Mouse (Mus musculus) liver, embryonic 14.5 days (tissue): ENCODE results near the gene Nphs1. TPM values are rescaled to one million over a fixed set of nuclear protein-coding genes. Genes with fewer than 3 reads are reported as not detected.

Experiments
- ATAC-seq: fragments of 200-750 bp; cut with Nextera tagmentation; 2 replicates; pipeline ENCODE4 v1.8.0; 2017; ENCODE audit warnings: moderate number of reproducible peaks, mild to moderate bottlenecking, moderate library complexity; ENCODE audit not compliant: insufficient read depth
- DNase-seq, 3 experiments: peaks; one replicate each; pipeline ENCODE4 v3.0.0-alpha.2; 2012 to 2013; ENCODE audit warnings: low read depth in 3 of 3, low spot score in 3 of 3
- H3K27ac ChIP-seq: fragments of 300-500 bp; sonication (generic); 2 replicates; pipeline ENCODE4 v1.5.1; 2014; ENCODE audit warnings: moderate library complexity, mild to moderate bottlenecking, control low read depth, inconsistent platforms
- H3K27me3 ChIP-seq: fragments of 300-500 bp; sonication (generic); 2 replicates; pipeline ENCODE4 v1.6.1; 2014; ENCODE audit warnings: mild to moderate bottlenecking, low read length, moderate library complexity; ENCODE audit not compliant: control insufficient read depth, insufficient read depth
- H3K36me3 ChIP-seq: fragments of 300-500 bp; sonication (generic); replicated peaks from 2 replicates; pipeline ENCODE4 v1.6.1; 2014; ENCODE audit warnings: low read depth; ENCODE audit not compliant: control insufficient read depth, insufficient read depth
- H3K4me1 ChIP-seq, 2 experiments: fragments of 200-500 bp in 1 of 2; fragments of 300-500 bp in 1 of 2; sonication (generic) in 1 of 2; replicated peaks; 2 replicates each; pipeline ENCODE4 v1.6.1; 2012 to 2014; ENCODE audit warnings: antibody characterized with exemption in 1 of 2, inconsistent platforms in 1 of 2, low read length in 1 of 2; ENCODE audit not compliant: control insufficient read depth in 2 of 2, insufficient read depth in 2 of 2
- H3K4me2 ChIP-seq: fragments of 300-500 bp; sonication (generic); 2 replicates; pipeline ENCODE4 v1.6.1; 2014; ENCODE audit warnings: low read depth, mild to moderate bottlenecking, control low read depth, moderate library complexity
- H3K4me3 ChIP-seq, 2 experiments: fragments of 200-500 bp in 1 of 2; fragments of 300-500 bp in 1 of 2; sonication (generic) in 1 of 2; 2 replicates each; pipeline ENCODE4 v1.5.1; 2012 to 2014; ENCODE audit warnings: low read depth in 2 of 2, low read length in 2 of 2, mild to moderate bottlenecking in 2 of 2, control low read depth in 1 of 2, inconsistent platforms in 1 of 2, moderate library complexity in 1 of 2; ENCODE audit not compliant: insufficient read depth in 1 of 2
- H3K9ac ChIP-seq: fragments of 300-500 bp; sonication (generic); replicated peaks from 2 replicates; pipeline ENCODE4 v1.6.1; 2014; ENCODE audit warnings: mild to moderate bottlenecking, control low read depth, moderate library complexity
- H3K9me3 ChIP-seq: fragments of 300-500 bp; sonication (generic); 2 replicates; pipeline ENCODE4 v1.6.1; 2016; ENCODE audit warnings: low read length, mixed read lengths; ENCODE audit not compliant: control insufficient read depth
- CTCF ChIP-seq: IDR thresholded peaks from 2 replicates; pipeline ENCODE4 v1.5.1; 2016; ENCODE audit warnings: antibody characterized with exemption, low read depth, control low read depth
- EP300 ChIP-seq: IDR thresholded peaks from 2 replicates; pipeline ENCODE4 v1.6.1; 2016; ENCODE audit warnings: antibody characterized with exemption, low read depth
- WGBS: fragments of 180-500 bp; shearing (Covaris S2); extraction: QIAGEN DNeasy Blood & Tissue Kit; methylation state at CpG from one replicate; pipeline ENCODE4 v1.1.7; 2014; ENCODE audit not compliant: insufficient replicate concordance; 5-methylcytosine and 5-hydroxymethylcytosine counted together
- polyA plus RNA-seq, 2 experiments: library from polyadenylated mRNA; depleted of rRNA in 1 of 2; stranded (reverse) in 1 of 2; unstranded in 1 of 2; fragments of >200 nt; fragmentation: Nextera tagmentation in 1 of 2; extraction: Ambion mirVana in 1 of 2; gene quantifications; 2 replicates each; pipeline versions ENCODE4 v1.2.1 to v1.2.3; 2012 to 2014

Gene Nphs1
- polyA plus RNA-seq, 2 experiments, result 0.03 to 0.08 TPM

DNA sequence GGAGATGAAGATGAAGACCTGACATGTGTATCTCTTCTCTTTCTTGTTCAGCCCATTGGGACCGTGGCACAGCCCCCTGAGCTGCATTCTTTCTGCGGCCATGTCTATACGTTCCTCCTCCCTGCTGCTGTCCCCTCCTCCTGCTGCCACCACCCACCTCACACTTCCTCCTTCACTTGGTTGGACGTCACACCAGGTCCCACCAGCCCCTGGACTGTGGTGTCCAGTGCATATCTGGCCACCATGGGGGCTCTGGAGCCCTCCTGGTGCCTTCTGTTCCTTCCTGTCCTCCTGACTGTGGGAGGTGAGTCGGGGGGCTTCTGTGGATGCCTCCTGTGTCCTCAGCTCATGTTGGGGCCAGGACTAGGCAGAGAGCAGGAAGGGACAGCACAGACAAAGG, 44.5 kb upstream of the Nphs1 start, which contains the start of gene Tyrobp:
Gene Tyrobp (plus strand): TSS at position 165 of the 400 bp plus-strand sequence.
- H3K4me3 ChIP-seq, result peak within 1 kb of the TSS in 1 of 2 experiments; percentile 25; a peak in 3 of 4 replicates
- H3K9me3 ChIP-seq, result no peaks in the 10 kb centered on the region
- WGBS, result 24% methylated on average over 5 of the region's 5 CpGs
- no peak within 1 kb of the TSS for H3K4me2 ChIP-seq
- H3K27me3 ChIP-seq, result no peaks in the 10 kb centered on the region
- H3K27ac ChIP-seq, result no peak within 1 kb of the TSS
- no peak for DNase-seq
- no peaks in the 10 kb centered on the region for H3K36me3 ChIP-seq
- H3K9ac ChIP-seq, result no peak within 1 kb of the TSS
- TF ChIP-seq EP300 (no peak), CTCF (no peak)
- no peak for ATAC-seq
- H3K4me1 ChIP-seq, result peaks cover 0 to 5% of the 10 kb centered on the region in 2 experiments; a peak in 1 of 4 replicates

GRCm38 (mm10) chr7:30417856-30418255, 40.3 kb upstream of the Nphs1 start:
- H3K4me2 ChIP-seq, result 0 out of 2 replicates have a peak overlapping the region, but pooled peaks have one; percentile 11
- H3K9ac ChIP-seq, result no peak overlapping the region
- no peak overlapping the region for H3K4me3 ChIP-seq
- H3K36me3 ChIP-seq, result no peaks in the 10 kb centered on the region
- DNase-seq, result no peak
- no peak overlapping the region for H3K27ac ChIP-seq
- H3K9me3 ChIP-seq, result no peaks in the 10 kb centered on the region
- peaks cover 0 to 17% of the 10 kb centered on the region in 2 experiments; a peak in 3 of 4 replicates for H3K4me1 ChIP-seq
- H3K27me3 ChIP-seq, result 0 out of 2 replicates have a peak, but pooled peaks cover 1% of the 10 kb centered on the region
- 35% methylated on average over 9 of the region's 9 CpGs for WGBS
- ATAC-seq, result no peak
- TF ChIP-seq CTCF, result no peak
- TF ChIP-seq EP300, result no peak

GRCm38 (mm10) chr7:30419561-30420499, 38.3 kb upstream of the Nphs1 start, which contains the start of gene Hcst:
Gene Hcst (minus strand): TSS chr7:30419854.
- TF ChIP-seq CTCF (peak; percentile 31; the same call in 1 of the 2 replicates), EP300 (no peak)
- H3K9me3 ChIP-seq, result no peaks in the 10 kb centered on the region
- peak within 1 kb of the TSS; percentile 3; the same call in 1 of the 2 replicates for H3K27ac ChIP-seq
- H3K4me2 ChIP-seq, result peak within 1 kb of the TSS; percentile 22
- DNase-seq, result no peak
- no peak within 1 kb of the TSS for H3K9ac ChIP-seq
- H3K4me1 ChIP-seq, result peaks cover 0 to 17% of the 10 kb centered on the region in 2 experiments; a peak in 3 of 4 replicates
- H3K4me3 ChIP-seq, result peak within 1 kb of the TSS in 1 of 2 experiments; percentile 35; a peak in 2 of 4 replicates
- H3K27me3 ChIP-seq, result peaks cover 4% of the 10 kb centered on the region; the same call in 1 of the 2 replicates
- ATAC-seq, result peak; percentile 36; the same call in 1 of the 2 replicates
- 8% methylated on average over 10 of the region's 10 CpGs for WGBS
- H3K36me3 ChIP-seq, result no peaks in the 10 kb centered on the region

- Histone ChIP-seq H3K27me3 (peaks cover 4% of the 10 kb centered on the region; the same call in 1 of the 2 replicates), H3K36me3 (no peaks in the 10 kb centered on the region), H3K27ac (no peak overlapping the region), H3K4me3 (no peak overlapping the region; a peak in 1 of 4 replicates), H3K9ac (no peak overlapping the region), H3K4me2 (peak overlapping the region; percentile 81), H3K4me1 (peaks cover 0 to 17% of the 10 kb centered on the region in 2 experiments; a peak in 3 of 4 replicates), H3K9me3 (no peaks in the 10 kb centered on the region)
- WGBS, result 39% methylated on average over 3 of the region's 3 CpGs
- TF ChIP-seq CTCF, result no peak
- no peak for TF ChIP-seq EP300
- DNase-seq, result no peak
- ATAC-seq, result no peak
These were observed 37.4 kb upstream of the Nphs1 start for GRCm38 (mm10) chr7:30420673-30421072.
